Mouse (Mus musculus) c-Kit-positive CD71-negative TER-119-negative erythroid progenitor cells, embryonic 14.5 days (primary cell): ENCODE measurements around the gene Nsa2.
"Not testable (repeated sequence)": the region's sequence is repeated elsewhere in the genome, so short reads cannot be mapped to it uniquely, and the experiment has no call there.

Source experiments
- DNase-seq: peaks from one replicate; pipeline ENCODE4 v3.0.0-alpha.2; 2013; ENCODE audit warnings: low read depth

Nsa2 gene

GRCm38 (mm10) chr13:97137466-97138400, at the start of gene Nsa2, which contains the start of gene Gfm2:
Gene Nsa2 (minus strand): TSS chr13:97137937.
Gene Gfm2 (plus strand): TSS chr13:97137937.
- peak; percentile 91 for DNase-seq

GRCm38 (mm10) chr13:97186346-97186745, 48.6 kb upstream of the Nsa2 start:
- no peak for DNase-seq

GRCm38 (mm10) chr13:97184656-97185055, 46.9 kb upstream of the Nsa2 start:
- DNase-seq, result no peak

GRCm38 (mm10) chr13:97184168-97184567, 46.4 kb upstream of the Nsa2 start:
- DNase-seq, result no peak

GRCm38 (mm10) chr13:97182821-97183220, 45.1 kb upstream of the Nsa2 start:
- DNase-seq, result no peak

- no peak for DNase-seq
Observed at GRCm38 (mm10) chr13:97180113-97180828, 42.5 kb upstream of the Nsa2 start.

GRCm38 (mm10) chr13:97178943-97179342, 41.2 kb upstream of the Nsa2 start:
- no peak for DNase-seq

- DNase-seq, result no peak
Observed at GRCm38 (mm10) chr13:97176731-97177130, 39.0 kb upstream of the Nsa2 start.

GRCm38 (mm10) chr13:97175520-97176264, 38.0 kb upstream of the Nsa2 start:
- DNase-seq, result no peak

- DNase-seq, result peak; percentile 43
Observed at GRCm38 (mm10) chr13:97145834-97146233, 8.1 kb upstream of the Nsa2 start.

- DNase-seq, result no peak
Observed at GRCm38 (mm10) chr13:97142321-97142720, 4.6 kb upstream of the Nsa2 start.

GRCm38 (mm10) chr13:97138404-97138931, 731 bp upstream of the Nsa2 start:
- not testable (repeated sequence) for DNase-seq

GRCm38 (mm10) chr13:97130413-97130812, 7.3 kb downstream of the Nsa2 start:
- not testable (repeated sequence) for DNase-seq

GRCm38 (mm10) chr13:97129654-97130053, 8.1 kb downstream of the Nsa2 start:
- not testable (repeated sequence) for DNase-seq

GRCm38 (mm10) chr13:97121341-97121740, 16.4 kb downstream of the Nsa2 start:
- no peak for DNase-seq

- no peak for DNase-seq
Observed at GRCm38 (mm10) chr13:97109046-97109445, 28.7 kb downstream of the Nsa2 start.

- not testable (repeated sequence) for DNase-seq
Observed at GRCm38 (mm10) chr13:97107721-97108120, 30.0 kb downstream of the Nsa2 start.

- no peak for DNase-seq
Observed at GRCm38 (mm10) chr13:97104996-97105395, 32.7 kb downstream of the Nsa2 start.

- DNase-seq, result peak; percentile 50
Observed at GRCm38 (mm10) chr13:97099187-97099852, 38.4 kb downstream of the Nsa2 start, which contains the start of gene Gm6169. Gene Gm6169 (minus strand): TSS chr13:97099237.

- DNase-seq, result no peak
Observed at GRCm38 (mm10) chr13:97095726-97096125, 42.0 kb downstream of the Nsa2 start.

- no peak for DNase-seq
Observed at GRCm38 (mm10) chr13:97088183-97088582, 49.6 kb downstream of the Nsa2 start.
